Mouse (Mus musculus) bone marrow macrophage, adult 2 months (primary cell): ENCODE results near the gene Gm12394. TPM values are rescaled to one million over a fixed set of nuclear protein-coding genes. Genes with fewer than 3 reads are reported as not detected.
A peak's percentile ranks its signal among the peaks of the same experiment; 100 is the strongest.
"Not testable (repeated sequence)": the region's sequence is repeated elsewhere in the genome, so short reads cannot be mapped to it uniquely, and the experiment has no call there.

Experiments
- H3K27ac ChIP-seq: 2 replicates; pipeline ENCODE4 v1.5.1; 2012; ENCODE audit warnings: low read depth, low read length; ENCODE audit not compliant: insufficient read depth
- H3K4me1 ChIP-seq: 2 replicates; pipeline ENCODE4 v1.6.1; 2012; ENCODE audit warnings: low read length; ENCODE audit not compliant: control insufficient read depth, insufficient read depth
- H3K4me3 ChIP-seq: 2 replicates; pipeline ENCODE4 v1.5.1; 2012; ENCODE audit warnings: mild to moderate bottlenecking, low read length, moderate library complexity; ENCODE audit not compliant: insufficient read depth
- CTCF ChIP-seq: IDR thresholded peaks from 2 replicates; pipeline ENCODE4 v1.5.1; 2012; ENCODE audit warnings: low read depth, mild to moderate bottlenecking, low read length, moderate library complexity
- POLR2A ChIP-seq: IDR thresholded peaks from 2 replicates; pipeline ENCODE4 v1.6.1; 2012; ENCODE audit warnings: mild to moderate bottlenecking, low read depth, low read length, borderline replicate concordance
- polyA plus RNA-seq: library from polyadenylated mRNA; stranded (reverse); fragments of >200 nt; gene quantifications from 2 replicates; pipeline ENCODE4 v1.2.4, GENCODE M21; 2012; ENCODE audit not compliant: missing spikeins, insufficient read depth, insufficient read length

Gene Gm12394
- polyA plus RNA-seq: not detected in 2 replicates

DNA sequence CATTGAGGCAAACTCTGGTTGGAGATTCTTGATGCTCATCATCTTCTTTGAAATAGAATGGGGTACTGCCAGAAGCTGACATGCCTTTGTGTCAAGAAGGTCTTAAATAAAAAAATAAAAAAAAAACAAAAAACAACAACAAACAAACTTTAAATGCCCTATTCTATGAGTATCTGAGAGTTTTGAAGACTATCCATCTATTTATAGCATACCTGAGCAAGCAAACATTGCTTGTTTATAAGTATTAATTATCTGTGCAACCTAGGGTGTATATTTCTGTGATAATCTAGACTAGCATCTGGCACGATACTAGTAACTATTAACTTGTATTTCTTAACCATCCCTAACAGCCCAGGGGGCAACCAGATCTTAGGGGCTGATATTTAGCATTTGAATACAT lies at the start of gene Gm12394:
Gm12394 (minus strand) TSS at position 101 of the 400 bp plus-strand sequence.
- not testable (repeated sequence) for H3K4me1 ChIP-seq, H3K4me3 ChIP-seq, H3K27ac ChIP-seq

DNA sequence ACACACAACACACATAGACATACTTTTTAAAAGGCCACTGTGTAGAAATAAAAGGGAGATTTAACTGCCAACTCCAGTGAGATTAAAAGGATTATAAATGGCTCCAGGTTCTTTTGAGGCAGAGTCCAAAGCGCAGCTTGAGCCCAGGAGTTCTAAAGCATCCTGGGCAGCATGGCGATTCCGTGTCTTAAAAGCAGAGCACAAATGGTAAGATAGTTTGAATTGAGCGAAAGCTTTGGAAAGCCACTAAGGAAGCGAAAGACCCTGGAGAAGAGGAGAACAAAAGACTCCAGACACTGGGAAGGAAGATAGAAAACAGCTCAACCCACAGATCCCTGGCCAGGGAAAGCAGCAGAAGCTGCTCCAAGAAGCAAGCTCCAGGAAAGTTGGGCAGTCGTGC lies 48.4 kb upstream of the Gm12394 start:
- no peak for TF ChIP-seq POLR2A
- Histone ChIP-seq H3K4me3 (no peak overlapping the region), H3K4me1 (peaks cover 5% of the 10 kb centered on the region; the same call in 1 of the 2 replicates), H3K27ac (no peak overlapping the region)

DNA sequence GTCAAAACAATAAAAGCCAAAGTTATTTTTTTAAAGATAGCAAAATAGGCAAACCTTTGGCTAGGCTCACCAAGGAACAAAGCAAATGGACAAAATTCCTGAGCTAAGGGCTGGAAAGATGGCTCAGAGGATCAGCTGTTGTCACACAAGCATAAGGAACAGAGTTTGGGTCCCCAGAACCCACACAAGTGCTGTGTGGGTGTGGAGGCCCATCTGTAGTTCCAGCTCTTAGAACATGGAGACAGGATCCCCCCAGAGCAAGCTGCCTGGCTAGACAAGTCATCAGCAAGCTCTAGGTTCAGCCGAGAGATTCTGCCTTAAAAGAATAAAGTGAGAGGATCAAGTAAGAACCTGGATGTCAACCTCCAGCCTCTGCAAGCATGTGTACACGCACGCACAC lies 48.0 kb upstream of the Gm12394 start:
- TF ChIP-seq CTCF (no peak), POLR2A (no peak)
- Histone ChIP-seq H3K27ac (no peak overlapping the region), H3K4me1 (peaks cover 5% of the 10 kb centered on the region; the same call in 1 of the 2 replicates), H3K4me3 (no peak overlapping the region)

GRCm38 (mm10) chr4:42903942-42904341 lies 47.4 kb upstream of the Gm12394 start:
- no peak overlapping the region for H3K4me3 ChIP-seq
- peaks cover 5% of the 10 kb centered on the region; the same call in 1 of the 2 replicates for H3K4me1 ChIP-seq
- TF ChIP-seq POLR2A: no peak
- no peak for TF ChIP-seq CTCF
- no peak overlapping the region for H3K27ac ChIP-seq

GRCm38 (mm10) chr4:42902730-42903129 lies 46.2 kb upstream of the Gm12394 start:
- peaks cover 5% of the 10 kb centered on the region; the same call in 1 of the 2 replicates for H3K4me1 ChIP-seq
- H3K4me3 ChIP-seq: no peak overlapping the region
- no peak for TF ChIP-seq CTCF
- TF ChIP-seq POLR2A: no peak
- H3K27ac ChIP-seq: no peak overlapping the region

DNA sequence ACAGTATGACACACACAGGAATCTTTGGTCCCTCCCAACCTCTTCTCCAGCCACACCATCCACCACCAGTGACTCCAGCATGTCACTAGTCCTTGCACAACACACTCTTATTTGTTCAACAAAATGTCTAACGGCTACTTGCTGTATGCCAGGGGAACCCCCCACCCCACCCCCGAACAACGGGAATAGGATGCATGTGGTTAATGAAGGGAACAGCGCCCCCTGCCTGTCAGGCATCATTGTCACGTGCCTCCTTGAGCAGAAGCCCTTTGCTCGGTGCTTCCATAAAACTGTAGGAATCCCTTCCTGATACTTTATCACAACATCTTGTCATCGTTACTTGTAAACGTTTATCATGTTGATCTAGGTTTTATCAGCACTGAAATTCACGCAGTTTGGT lies 45.6 kb upstream of the Gm12394 start:
- Histone ChIP-seq H3K4me3 (no peak overlapping the region), H3K27ac (no peak overlapping the region), H3K4me1 (peaks cover 5% of the 10 kb centered on the region; the same call in 1 of the 2 replicates)
- TF ChIP-seq POLR2A (no peak), CTCF (peak; percentile 71)

DNA sequence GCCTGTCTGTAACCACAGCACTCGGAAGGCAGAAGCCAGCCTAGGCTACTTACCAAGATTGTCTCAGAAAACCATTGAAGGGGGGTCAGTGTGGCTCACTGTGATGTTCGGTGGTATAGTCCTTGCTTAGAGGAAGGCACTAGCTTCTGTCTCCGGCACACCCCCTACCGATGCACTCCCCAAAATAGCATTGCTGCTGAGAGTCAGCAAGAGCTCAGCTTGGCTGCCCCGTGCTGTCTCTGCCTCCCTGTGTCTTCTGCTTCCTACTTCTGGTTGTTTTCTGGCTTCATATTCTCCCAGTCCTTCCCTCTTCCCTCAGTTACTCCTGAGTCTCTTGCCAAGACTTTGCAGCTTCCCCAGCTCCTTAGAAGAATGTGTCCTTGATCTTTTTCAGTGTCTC lies 44.3 kb upstream of the Gm12394 start:
- TF ChIP-seq POLR2A (no peak), CTCF (no peak)
- Histone ChIP-seq H3K27ac (no peak overlapping the region), H3K4me3 (no peak overlapping the region), H3K4me1 (peaks cover 5% of the 10 kb centered on the region; the same call in 1 of the 2 replicates)

DNA sequence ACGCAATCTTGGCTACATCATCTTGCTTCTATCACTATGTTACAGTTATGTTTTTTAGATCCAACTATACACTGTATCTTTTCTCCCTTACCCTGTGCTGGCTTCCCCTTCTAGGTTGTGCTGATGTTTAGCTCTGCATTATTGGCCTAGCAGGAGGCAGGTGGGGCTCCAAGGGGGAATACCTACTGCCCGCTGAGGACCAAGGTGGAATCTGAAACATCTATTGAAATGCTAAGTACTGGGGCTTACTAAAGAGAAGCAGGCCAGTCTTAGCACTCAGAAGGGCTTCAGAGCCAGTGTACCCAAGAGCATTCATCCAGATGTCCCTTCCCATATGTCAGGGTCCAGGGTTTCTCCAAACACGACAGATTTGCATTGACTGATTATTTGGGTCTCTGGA lies 42.3 kb upstream of the Gm12394 start:
- peaks cover 5% of the 10 kb centered on the region; the same call in 1 of the 2 replicates for H3K4me1 ChIP-seq
- H3K4me3 ChIP-seq: no peak overlapping the region
- TF ChIP-seq POLR2A (no peak), CTCF (no peak)
- H3K27ac ChIP-seq: no peak overlapping the region

- no peaks in the 10 kb centered on the region for H3K4me1 ChIP-seq
- no peak overlapping the region for H3K4me3 ChIP-seq
- no peak overlapping the region for H3K27ac ChIP-seq
- TF ChIP-seq POLR2A (no peak), CTCF (no peak)
These were observed 38.5 kb upstream of the Gm12394 start for GRCm38 (mm10) chr4:42895118-42895517.

- TF ChIP-seq POLR2A (no peak), CTCF (no peak)
- Histone ChIP-seq H3K27ac (no peak overlapping the region), H3K4me3 (no peak overlapping the region), H3K4me1 (no peaks in the 10 kb centered on the region)
These were observed 34.6 kb upstream of the Gm12394 start for GRCm38 (mm10) chr4:42891176-42891575.

GRCm38 (mm10) chr4:42888806-42889205 lies 32.2 kb upstream of the Gm12394 start:
- Histone ChIP-seq H3K27ac (no peak overlapping the region), H3K4me1 (no peaks in the 10 kb centered on the region)
- TF ChIP-seq CTCF (no peak), POLR2A (no peak)

More at GRCm38 (mm10) chr4:42888806-42889205, 32.2 kb upstream of the Gm12394 start:
- no peak overlapping the region for H3K4me3 ChIP-seq
